Mouse (Mus musculus) CH12.LX (cell line): Measurements from ENCODE around the gene Cuedc1. TPM values are rescaled to one million over a fixed set of nuclear protein-coding genes. Genes with fewer than 3 reads are reported as not detected.

Experiments used
- DNase-seq: peaks from one replicate; pipeline ENCODE4 v3.0.0-alpha.2; 2013; ENCODE audit errors: extremely low read depth
- H3K27ac ChIP-seq: 2 replicates; pipeline ENCODE4 v1.5.1; 2012; ENCODE audit warnings: low read depth, mild to moderate bottlenecking, control low read depth, moderate library complexity; ENCODE audit not compliant: insufficient read depth
- H3K27me3 ChIP-seq: replicated peaks from 2 replicates; pipeline ENCODE3; 2012; ENCODE audit warnings: inconsistent platforms
- H3K36me3 ChIP-seq, 2 experiments: replicated peaks in 1 of 2; 2 replicates each; pipeline versions ENCODE3 to v1.6.1; 2012; ENCODE audit warnings: inconsistent platforms in 1 of 2, low read length in 1 of 2, mild to moderate bottlenecking in 1 of 2, mixed read lengths in 1 of 2, moderate library complexity in 1 of 2; ENCODE audit not compliant: control insufficient read depth in 1 of 2, insufficient read depth in 1 of 2
- H3K4me1 ChIP-seq, 2 experiments: 2 replicates each; pipeline ENCODE4 v1.6.1; 2012; ENCODE audit warnings: inconsistent platforms in 1 of 2, moderate library complexity in 1 of 2; ENCODE audit not compliant: insufficient read depth in 2 of 2, control insufficient read depth in 1 of 2
- H3K4me2 ChIP-seq: 2 replicates; pipeline ENCODE4 v1.6.1; 2012; ENCODE audit warnings: low read depth, mild to moderate bottlenecking, control low read depth; ENCODE audit not compliant: poor library complexity, insufficient read depth, severe bottlenecking
- H3K4me3 ChIP-seq, 3 experiments: fragments of 150-350 bp in 1 of 3; sonication (generic) in 1 of 3; replicated peaks in 1 of 3; 2 replicates each; pipeline versions ENCODE3 to v1.5.1; 2011 to 2012; ENCODE audit warnings: low read depth in 2 of 3, low read length in 2 of 3, mild to moderate bottlenecking in 2 of 3, moderate library complexity in 2 of 3, control low read depth in 1 of 3, improper control_type of control experiment in 1 of 3, inconsistent platforms in 1 of 3, mixed read lengths in 1 of 3; ENCODE audit not compliant: poor library complexity in 1 of 3
- H3K79me2 ChIP-seq: replicated peaks from 2 replicates; pipeline ENCODE4 v1.6.1; 2012; ENCODE audit warnings: mild to moderate bottlenecking, moderate library complexity; ENCODE audit not compliant: control insufficient read depth, poor library complexity, insufficient read depth, severe bottlenecking; ENCODE audit errors: extremely low read depth
- H3K9ac ChIP-seq: 2 replicates; pipeline ENCODE4 v1.6.1; 2012; ENCODE audit warnings: low read depth, mild to moderate bottlenecking, control low read depth, moderate library complexity; ENCODE audit not compliant: insufficient read depth
- H3K9me3 ChIP-seq: replicated peaks from 2 replicates; pipeline ENCODE3; 2012; ENCODE audit warnings: low read length, inconsistent platforms, mixed read lengths
- BHLHE40 ChIP-seq: IDR thresholded peaks from 2 replicates; pipeline ENCODE4 v1.6.1; 2011; ENCODE audit warnings: mild to moderate bottlenecking, low read depth, low read length, improper control_type of control experiment
- CHD1 ChIP-seq: IDR thresholded peaks from 2 replicates; pipeline ENCODE4 v1.6.1; 2012; ENCODE audit warnings: low read depth, low read length, improper control_type of control experiment, inconsistent platforms
- CTCF ChIP-seq, 2 experiments: IDR thresholded peaks in 1 of 2; conservative IDR thresholded peaks in 1 of 2; 2 replicates each; pipeline ENCODE4 v1.5.1; 2011 to 2012; ENCODE audit warnings: low read depth in 2 of 2, low read length in 2 of 2, improper control_type of control experiment in 1 of 2, inconsistent platforms in 1 of 2, mild to moderate bottlenecking in 1 of 2, moderate library complexity in 1 of 2
- ETS1 ChIP-seq: conservative IDR thresholded peaks from 2 replicates; pipeline ENCODE4 v1.6.1; 2012; ENCODE audit warnings: low read depth, mild to moderate bottlenecking, inconsistent platforms, low read length, improper control_type of control experiment, moderate library complexity
- JUN ChIP-seq: IDR thresholded peaks from 2 replicates; pipeline ENCODE4 v1.6.1; 2011; ENCODE audit warnings: low read depth, mild to moderate bottlenecking, low read length, improper control_type of control experiment, moderate library complexity; ENCODE audit not compliant: insufficient read depth
- KAT2A ChIP-seq: IDR thresholded peaks from 2 replicates; pipeline ENCODE4 v1.6.1; 2012; ENCODE audit warnings: low read length, improper control_type of control experiment, inconsistent platforms; ENCODE audit not compliant: insufficient replicate concordance
- MEF2A ChIP-seq: IDR thresholded peaks from 2 replicates; pipeline ENCODE4 v1.6.1; 2014; ENCODE audit warnings: low read depth, mild to moderate bottlenecking, inconsistent platforms, low read length, improper control_type of control experiment, borderline replicate concordance
- MYC ChIP-seq: IDR thresholded peaks from 2 replicates; pipeline ENCODE4 v1.6.1; 2011; ENCODE audit warnings: low read depth, mild to moderate bottlenecking, improper control_type of control experiment, low read length
- PAX5 ChIP-seq: IDR thresholded peaks from 2 replicates; pipeline ENCODE4 v1.6.1; 2012; ENCODE audit warnings: low read length, inconsistent platforms, mixed read lengths
- POLR2AphosphoS2 ChIP-seq: IDR thresholded peaks from 2 replicates; pipeline ENCODE4 v1.6.1; 2011; ENCODE audit warnings: low read depth, low read length, improper control_type of control experiment
- SIN3A ChIP-seq: IDR thresholded peaks from 2 replicates; pipeline ENCODE4 v1.6.1; 2012; ENCODE audit warnings: low read length, improper control_type of control experiment, inconsistent platforms
- SMC3 ChIP-seq: IDR thresholded peaks from 2 replicates; pipeline ENCODE4 v1.6.1; 2011; ENCODE audit warnings: low read depth, low read length, improper control_type of control experiment
- TBP ChIP-seq: conservative IDR thresholded peaks from 2 replicates; pipeline ENCODE4 v1.6.1; 2011; ENCODE audit warnings: low read depth, low read length, improper control_type of control experiment
- TCF12 ChIP-seq: IDR thresholded peaks from 2 replicates; pipeline ENCODE4 v1.6.1; 2014; ENCODE audit warnings: low read depth, mild to moderate bottlenecking, inconsistent platforms, low read length, improper control_type of control experiment
- UBTF ChIP-seq: IDR thresholded peaks from 2 replicates; pipeline ENCODE4 v1.6.1; 2012; ENCODE audit warnings: low read depth, mild to moderate bottlenecking, inconsistent platforms, low read length, improper control_type of control experiment, moderate library complexity
- USF1 ChIP-seq: IDR thresholded peaks from 2 replicates; pipeline ENCODE4 v1.6.1; 2014; ENCODE audit warnings: low read depth, mild to moderate bottlenecking, inconsistent platforms, low read length, improper control_type of control experiment
- ZC3H11A ChIP-seq: IDR thresholded peaks from 2 replicates; pipeline ENCODE4 v1.6.1; 2012; ENCODE audit warnings: low read depth, mild to moderate bottlenecking, inconsistent platforms, low read length, improper control_type of control experiment
- dilution Hi-C: fragments of 300-500 bp; cut with MboI; formaldehyde crosslinking; loops from 2 replicates; pipeline ENCODE4 v1.14.3; 2020; ENCODE audit warnings: low sequenced_read_pairs; ENCODE audit not compliant: extremely low pct_unique_long_range_greater_than_20kb, extremely low pct_ligation_motif_present
- in situ Hi-C: fragments of 300-500 bp; cut with MboI; formaldehyde crosslinking; loops from 3 replicates; pipeline ENCODE4 v1.14.3; 2019; ENCODE audit warnings: low sequenced_read_pairs, low pct_ligation_motif_present, low pct_unique_long_range_greater_than_20kb, mixed read lengths
- polyA plus RNA-seq: library from polyadenylated mRNA; unstranded; fragments of >175 nt; gene quantifications from 2 replicates; pipeline ENCODE4 v1.2.1, GENCODE M21; 2012; ENCODE audit warnings: low read depth; ENCODE audit not compliant: insufficient read length
- total RNA-seq, 2 experiments: library from RNA; depleted of rRNA; stranded (reverse); fragments of 300-350 nt in 1 of 2; fragments of >200 nt in 1 of 2; gene quantifications; 2 replicates each; pipeline ENCODE4 v1.2.3; 2012 to 2014

Cuedc1 gene
- total and polyA plus RNA-seq, 3 experiments: 0.20 to 0.51 (median 0.47) TPM

DNA sequence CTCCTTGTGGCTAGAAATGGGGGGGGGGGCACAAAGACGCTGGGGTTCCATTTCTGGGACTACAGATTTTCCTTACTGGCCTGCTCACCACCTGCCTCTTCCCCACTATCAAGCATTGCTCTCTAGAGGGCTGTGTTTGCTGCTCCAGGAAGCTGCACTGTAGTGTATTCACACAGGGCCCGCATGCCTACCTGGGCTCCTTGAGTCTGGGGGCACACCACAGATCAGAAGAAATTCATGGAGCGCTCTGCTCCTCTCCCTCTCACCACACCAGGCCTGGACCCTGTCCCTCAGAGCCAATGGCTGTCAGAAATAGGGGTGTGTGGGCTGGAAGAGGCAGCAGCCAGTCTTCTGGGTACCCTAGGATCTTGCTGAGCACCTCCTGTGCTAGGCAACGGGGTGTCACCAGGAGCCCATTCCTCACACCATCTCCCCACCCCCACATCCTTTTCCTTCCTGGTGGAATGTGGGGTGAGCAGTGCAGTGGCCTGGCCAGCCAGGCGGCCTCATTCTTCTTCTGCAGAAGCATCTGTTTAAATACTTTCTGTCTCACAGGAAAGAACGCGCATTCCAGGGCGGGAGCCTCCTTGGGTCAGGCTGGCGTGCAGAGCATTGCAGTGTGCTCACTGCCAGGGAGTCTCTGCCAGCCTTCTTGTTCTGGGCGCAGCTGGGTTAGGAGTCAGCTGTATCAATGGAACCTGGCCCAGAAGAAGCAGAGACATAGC, 74.9 kb downstream of the Cuedc1 start:
- no peak overlapping the region for H3K4me3 ChIP-seq
- dilution Hi-C loops: no loop called here
- no peak overlapping the region for H3K9ac ChIP-seq
- H3K79me2 ChIP-seq: no peaks in the 10 kb centered on the region
- H3K4me2 ChIP-seq: no peak overlapping the region
- no peak for DNase-seq
- in situ Hi-C loops: no loop called here
- TF ChIP-seq MYC (no peak), ETS1 (no peak), USF1 (no peak), BHLHE40 (no peak), PAX5 (no peak), SIN3A (no peak), JUN (no peak), CTCF (conservative IDR thresholded peaks at IDR 0.05 in 1 of 2, IDR thresholded peaks at IDR 0.05 in 1 of 2; ENCODE audit: low read depth in 2 of 2, low read length in 2 of 2) (no peak), KAT2A (no peak), TCF12 (no peak), CHD1 (no peak)
- H3K4me1 ChIP-seq: no peaks in the 10 kb centered on the region; a peak in 1 of 4 replicates
- peaks cover 3% of the 10 kb centered on the region for H3K9me3 ChIP-seq
- no peak overlapping the region for H3K27ac ChIP-seq
- H3K27me3 ChIP-seq: peaks cover 65% of the 10 kb centered on the region
- no peaks in the 10 kb centered on the region for H3K36me3 ChIP-seq

DNA sequence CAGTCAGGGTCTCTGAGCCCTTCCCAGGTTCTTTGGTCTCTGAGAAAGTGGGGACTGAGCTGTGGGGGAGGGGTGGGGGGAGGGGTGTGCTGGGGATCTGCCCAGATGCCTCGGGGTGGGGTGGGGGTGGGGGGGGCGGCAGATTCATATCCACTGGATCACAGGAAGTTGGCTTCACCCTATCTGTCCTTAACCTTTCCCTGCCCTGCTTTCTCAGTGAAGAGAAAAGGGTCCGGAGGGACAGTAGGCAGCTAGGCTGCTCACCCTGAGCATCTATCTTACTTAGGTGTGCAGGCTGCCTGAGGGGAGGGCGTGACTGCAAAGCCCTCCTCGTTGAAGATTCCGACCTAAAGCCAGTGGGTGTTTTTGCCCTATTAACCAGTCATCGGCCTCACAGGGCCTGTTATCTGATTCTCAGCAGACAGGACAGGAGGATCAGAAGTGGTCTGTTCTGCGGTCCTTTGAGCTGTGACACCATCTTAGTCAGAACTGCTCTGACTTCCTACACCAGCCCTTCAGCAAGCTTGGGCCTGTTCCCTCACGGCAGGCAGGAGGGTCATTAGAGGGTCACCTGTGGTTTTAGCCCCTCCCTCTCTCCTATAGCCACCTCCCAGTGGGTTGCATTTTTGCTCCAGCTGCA, 75.6 kb downstream of the Cuedc1 start:
- no peaks in the 10 kb centered on the region for H3K36me3 ChIP-seq
- H3K27ac ChIP-seq: no peak overlapping the region
- H3K4me2 ChIP-seq: no peak overlapping the region
- no peak overlapping the region for H3K4me3 ChIP-seq
- H3K9ac ChIP-seq: no peak overlapping the region
- dilution Hi-C loops (no loop called here), in situ Hi-C loops (no loop called here)
- TF ChIP-seq UBTF (no peak), POLR2AphosphoS2 (no peak), ZC3H11A (no peak), TBP (no peak), MEF2A (no peak), USF1 (no peak), SMC3 (no peak)
- peaks cover 68% of the 10 kb centered on the region for H3K27me3 ChIP-seq
- no peak for DNase-seq
- H3K9me3 ChIP-seq: peaks cover 3% of the 10 kb centered on the region
- no peaks in the 10 kb centered on the region; a peak in 1 of 4 replicates for H3K4me1 ChIP-seq
- no peaks in the 10 kb centered on the region for H3K79me2 ChIP-seq
